Mouse (Mus musculus): ENCODE results near the gene Acacb.

The Acacb gene

DNA sequence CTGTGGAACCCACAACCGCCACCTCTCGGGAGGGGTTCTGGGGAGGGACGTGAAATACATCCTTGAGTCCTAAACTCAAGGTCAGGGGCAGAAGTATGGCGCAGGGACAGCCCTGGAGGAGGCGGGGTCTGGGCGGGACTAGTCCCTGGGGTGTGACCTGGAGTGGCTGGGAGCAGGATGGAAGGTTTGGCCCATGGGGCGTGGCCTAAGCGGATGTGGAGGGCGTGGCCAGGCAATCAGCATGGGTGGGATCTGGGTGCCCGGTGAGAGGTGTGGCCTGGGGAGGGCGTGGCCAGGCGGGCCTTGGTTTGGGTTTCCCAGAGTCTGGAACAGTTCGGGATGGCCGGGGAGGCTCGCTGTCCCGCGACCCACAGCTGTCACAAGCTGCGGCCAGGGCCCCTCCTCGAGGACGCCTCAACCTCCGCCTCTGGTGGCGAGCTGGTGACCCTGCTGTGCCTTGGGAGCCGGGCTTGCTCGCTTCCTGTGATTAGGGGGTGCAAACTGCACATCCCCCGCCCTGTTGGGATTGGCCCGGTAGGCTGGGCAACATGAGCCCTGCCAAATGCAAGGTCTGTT lies 29.3 kb downstream of the Acacb start:
- peak; percentile 83 for DNase-seq (ENCODE audit: low spot score)

DNA sequence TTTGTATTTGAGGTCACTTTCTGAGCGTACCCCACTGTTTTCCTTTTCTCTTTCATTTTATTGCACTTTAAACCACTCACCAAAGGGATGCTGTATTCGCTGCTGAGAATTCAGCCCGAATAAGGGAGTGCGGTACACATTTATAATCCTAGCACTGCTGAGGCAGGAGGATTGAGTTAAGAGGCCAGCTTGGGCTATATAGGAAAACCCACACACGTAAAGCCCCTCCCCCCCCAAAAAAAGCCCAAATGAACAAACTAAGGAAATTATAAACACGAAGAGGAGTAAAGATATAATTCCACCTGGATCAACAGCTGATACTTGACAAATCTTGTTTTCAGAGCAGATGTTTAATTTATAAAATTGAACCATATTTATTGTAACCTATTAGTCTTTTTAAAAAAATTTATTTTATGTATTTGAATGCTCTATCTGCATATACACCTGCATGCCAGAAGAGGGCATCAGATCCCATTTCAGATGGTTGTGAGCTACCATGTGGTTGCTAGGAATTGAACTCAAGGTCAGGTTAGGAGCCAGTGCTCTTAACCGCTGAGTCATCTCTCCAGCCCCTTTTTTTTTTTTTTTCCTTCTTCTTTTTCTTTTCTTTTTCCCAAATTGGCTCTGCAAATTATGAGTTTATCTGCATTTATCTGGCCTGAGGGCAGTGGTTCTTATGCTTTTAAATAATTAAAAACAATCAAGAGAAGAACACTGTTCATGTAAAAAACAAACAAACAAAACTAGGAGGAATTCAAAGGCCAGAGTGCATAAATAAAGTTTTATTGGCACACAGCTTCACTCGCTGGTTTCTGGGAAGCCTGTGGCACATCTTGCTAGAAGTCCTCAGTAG lies 30.4 kb downstream of the Acacb start:
- DNase-seq (ENCODE audit: low spot score): no peak

DNA sequence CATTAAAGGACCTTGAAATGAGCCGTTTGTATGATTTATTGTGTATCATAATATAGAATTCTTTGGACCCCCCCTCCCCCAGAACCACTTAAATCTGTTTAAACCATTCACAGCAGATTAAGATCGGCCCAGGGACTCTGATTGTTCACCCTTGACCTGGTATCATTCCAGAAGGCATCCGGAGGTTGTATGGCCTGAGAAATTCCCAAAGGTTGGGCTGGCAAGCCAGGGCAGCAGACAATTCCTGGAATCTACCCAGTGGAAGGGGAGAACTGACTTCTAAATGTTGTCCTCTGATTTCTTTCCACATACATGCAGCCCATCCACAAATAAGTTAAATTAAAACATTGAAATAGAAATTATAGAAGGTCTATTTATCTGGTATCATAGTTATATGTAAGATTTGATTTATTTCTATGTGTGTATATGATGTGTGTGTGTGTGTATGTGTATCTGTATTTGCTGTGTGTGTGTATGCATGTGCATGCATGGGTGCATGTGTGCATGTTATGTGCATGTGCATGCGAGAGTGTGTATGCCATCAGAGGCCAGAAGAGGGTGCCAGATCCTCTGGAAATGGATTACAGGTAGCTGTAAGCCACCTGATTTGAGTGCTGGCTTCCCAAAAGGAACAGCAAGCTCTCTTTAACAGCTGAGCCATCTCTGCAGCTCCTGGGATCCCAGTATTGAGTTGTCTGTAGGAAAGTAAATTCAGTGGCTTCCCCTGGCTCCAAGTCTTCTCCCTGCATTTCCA lies 31.8 kb downstream of the Acacb start:
- DNase-seq (ENCODE audit: low spot score): no peak

DNA sequence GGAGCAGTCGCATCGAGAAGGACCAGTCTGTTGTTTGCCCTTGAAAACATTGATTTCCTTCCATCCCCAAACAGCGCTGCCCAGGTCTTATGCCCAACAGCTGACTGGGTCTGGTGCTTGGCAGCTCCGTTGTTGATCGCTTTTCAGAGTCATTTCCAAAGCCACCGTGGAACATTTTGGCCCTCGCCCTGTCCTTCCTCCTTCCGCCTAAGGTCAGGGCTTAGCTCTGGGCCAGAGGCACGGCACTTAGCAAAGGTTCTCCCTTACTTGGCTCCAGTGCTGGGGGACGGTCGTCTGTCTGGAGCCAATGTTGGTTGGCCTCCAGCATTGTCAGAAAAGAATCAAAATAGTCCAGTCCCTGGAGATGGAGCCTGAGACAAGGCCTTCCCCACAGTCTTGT lies 33.2 kb downstream of the Acacb start:
- DNase-seq (ENCODE audit: low spot score): no peak

DNA sequence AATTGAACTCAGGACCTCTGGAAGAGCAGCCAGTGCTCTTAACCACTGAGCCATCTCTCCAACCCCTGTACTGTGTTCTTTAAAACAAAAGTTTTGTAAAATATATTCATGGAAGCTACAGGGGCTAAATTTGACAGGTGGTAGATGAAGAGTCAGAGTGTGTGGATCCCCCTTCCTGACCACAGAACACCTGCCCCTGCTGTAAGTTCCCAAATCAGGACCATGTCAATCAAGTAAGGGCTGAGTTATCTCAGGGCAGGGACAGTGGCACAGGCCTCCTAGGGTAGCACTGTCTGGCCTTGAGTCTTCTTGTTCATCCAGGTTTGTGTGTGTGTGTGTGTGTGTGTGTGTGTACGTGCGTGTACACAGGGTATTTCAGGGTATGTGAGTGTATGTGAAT lies 37.2 kb downstream of the Acacb start:
- no peak for DNase-seq (ENCODE audit: low spot score)

DNA sequence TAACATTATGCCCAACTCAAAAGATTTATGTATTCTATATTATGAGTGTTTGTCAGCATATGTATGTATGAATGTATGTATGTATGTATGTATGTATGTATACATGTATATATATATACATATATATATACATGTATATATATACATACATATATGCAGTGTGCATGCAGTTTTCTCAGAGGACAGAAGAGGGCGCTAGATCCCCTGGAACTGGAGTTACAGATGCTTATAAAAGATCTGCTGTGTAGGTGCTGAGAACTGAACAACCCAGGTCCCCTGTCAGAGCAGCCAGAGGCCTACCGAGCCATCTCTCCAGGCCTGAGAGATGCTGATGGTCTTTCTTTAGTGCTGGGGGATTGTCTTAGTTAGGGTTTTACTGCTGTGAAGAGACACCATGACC lies 40.8 kb downstream of the Acacb start:
- no peak for DNase-seq (ENCODE audit: low spot score)

DNA sequence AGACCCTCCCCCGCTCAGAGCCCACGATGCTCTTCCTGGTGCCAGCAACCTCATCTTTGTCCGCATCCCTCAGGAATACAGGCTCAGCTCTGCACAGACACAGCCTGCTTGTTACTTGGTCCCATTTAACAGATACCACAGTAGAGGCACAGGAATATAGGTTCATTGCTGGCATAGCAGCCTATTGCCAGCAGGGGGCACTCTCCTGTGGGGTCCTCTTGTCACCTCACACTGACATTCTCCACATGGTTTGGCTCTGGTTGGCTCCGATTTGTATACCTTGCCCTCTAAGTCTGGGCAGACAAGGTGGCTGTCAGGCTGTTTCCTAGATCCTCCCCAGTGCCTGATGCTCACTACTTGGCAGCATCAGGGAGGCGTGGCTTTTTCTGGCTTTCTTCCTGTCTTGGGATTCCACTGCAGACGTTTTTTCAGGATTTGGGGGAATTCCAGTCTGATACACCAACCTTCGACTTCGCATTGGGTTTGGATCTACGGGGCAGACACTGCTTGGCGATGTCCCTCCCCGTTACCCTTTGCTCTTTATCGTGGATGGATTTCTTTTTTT lies 42.6 kb downstream of the Acacb start:
- DNase-seq (ENCODE audit: low spot score): no peak

DNA sequence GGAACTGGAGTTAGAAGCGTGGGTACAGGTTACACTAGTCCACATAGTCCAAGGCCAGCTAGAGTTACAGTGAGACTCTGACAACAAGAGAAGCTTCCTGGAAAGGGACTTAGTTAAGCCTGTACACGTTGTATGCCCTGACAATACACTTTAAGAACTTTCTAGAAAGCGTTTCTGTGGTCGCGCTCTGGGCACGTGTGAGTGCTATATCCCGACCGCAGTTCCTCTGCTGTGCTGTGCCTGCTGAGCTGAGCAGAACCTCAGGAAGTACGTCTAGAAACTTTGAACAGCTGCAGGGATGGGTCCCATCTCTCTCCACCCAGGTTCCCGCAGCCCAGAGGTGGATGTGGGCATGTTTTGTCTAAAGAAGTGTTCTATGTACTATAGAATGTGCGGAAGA lies 47.8 kb downstream of the Acacb start:
- no peak for DNase-seq (ENCODE audit: low spot score)

DNA sequence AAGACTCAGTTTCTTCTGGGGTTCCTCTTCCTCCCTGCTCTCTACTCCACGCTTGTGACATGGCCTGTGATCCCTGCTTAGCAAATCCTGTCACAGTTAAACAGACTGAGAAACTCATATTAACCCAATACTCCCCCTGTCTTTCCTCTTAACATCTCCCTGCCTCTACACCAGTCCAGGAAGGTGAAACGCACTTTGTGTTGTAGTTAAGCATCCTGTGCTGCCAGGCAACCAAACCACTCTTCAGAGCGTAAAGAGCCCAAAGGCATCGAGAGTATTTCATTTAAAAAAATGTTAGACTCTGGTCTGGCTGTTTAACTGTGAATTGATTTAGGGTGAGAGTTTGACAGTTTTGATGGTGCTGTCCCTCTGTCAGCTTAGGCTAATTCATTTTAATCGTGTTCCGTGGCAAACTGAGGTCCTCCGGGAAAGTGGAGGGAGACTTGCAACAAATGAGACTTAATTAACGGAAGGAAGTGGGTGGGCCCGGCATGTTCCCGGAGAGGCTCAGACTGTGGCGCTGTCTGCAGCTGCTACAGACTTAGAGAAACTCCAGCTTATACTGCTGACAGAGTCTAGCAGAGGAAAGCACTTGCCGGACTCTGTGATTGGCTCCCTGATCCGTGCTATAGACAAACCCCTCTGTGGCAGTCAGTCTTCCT lies 52.9 kb downstream of the Acacb start:
- no peak for DNase-seq (ENCODE audit: low spot score)

DNA sequence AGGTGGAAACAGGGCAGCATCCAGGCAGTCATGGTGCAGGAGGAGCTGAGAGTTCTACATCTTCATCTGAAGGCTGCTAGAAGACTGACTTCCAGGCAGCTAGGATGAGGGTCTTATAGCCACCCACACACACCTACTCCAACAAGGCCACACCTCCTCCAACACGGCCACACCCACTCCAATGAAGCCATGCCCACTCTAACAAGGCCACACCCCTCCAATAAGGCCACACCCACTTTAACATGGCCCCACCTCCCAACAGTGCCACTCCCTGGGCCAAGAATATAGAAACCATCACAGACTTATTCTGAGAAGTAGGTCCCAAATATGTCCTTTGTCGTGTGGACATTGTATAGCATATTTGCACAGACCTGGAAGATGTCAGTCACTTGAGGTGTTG lies 59.8 kb downstream of the Acacb start:
- DNase-seq (ENCODE audit: low spot score): no peak

DNA sequence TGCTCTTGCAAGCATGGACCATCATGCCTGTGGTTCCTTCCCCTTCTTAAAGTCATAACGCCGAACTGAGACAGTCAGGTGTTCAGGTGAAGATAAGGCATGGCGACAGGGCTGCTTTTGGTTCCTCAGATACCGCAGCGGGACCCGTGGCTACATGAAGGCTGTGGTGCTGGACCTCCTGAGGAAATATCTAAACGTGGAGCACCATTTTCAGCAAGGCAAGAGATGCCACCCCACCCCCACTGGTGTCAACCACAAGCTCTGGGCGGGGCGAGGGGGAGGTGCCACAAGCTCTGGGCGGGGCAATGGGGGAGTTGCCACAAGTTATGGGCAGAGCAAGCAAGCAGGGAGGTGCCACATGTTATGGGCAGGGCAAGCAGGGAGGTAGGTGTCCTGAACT lies 66.8 kb downstream of the Acacb start:
- DNase-seq (ENCODE audit: low spot score): no peak

DNA sequence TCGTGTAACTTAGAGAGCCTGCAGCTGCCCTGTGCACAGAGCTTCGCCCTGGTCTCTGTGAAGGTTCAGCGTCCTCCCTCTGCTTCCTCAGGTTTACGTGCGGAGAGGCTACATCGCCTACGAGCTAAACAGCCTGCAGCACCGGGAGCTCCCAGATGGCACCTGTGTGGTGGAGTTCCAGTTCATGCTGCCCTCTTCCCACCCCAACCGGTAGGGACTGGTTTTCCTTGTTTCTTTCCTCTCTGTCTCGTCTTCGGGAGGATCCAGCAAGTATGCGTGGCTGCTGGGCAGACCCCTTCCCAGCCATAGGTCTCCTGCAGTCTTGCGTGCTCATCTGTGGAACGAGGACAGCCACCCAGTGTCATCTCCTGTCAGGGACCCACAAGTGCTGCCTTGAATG lies 72.4 kb downstream of the Acacb start:
- DNase-seq (ENCODE audit: low spot score): no peak

DNA sequence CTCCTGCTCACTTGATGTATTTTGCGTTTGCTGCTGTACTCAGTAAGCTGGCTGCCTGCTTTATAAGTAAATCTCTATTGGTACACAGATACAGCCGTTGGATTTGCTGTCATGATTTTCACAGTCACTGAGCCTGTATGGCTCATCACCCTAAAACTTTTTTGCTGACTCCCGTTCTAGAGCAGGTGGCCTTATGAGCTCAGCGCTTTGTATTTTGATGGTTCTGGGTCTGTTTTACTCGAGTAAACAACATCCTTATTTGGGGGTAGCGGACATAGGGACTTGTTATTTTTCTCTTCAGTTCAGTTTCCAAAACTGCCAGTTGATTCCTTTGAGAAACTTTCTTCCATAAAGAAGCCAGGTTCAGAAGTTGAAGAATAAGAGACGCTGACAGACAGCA lies 79.7 kb downstream of the Acacb start:
- DNase-seq (ENCODE audit: low spot score): no peak

DNA sequence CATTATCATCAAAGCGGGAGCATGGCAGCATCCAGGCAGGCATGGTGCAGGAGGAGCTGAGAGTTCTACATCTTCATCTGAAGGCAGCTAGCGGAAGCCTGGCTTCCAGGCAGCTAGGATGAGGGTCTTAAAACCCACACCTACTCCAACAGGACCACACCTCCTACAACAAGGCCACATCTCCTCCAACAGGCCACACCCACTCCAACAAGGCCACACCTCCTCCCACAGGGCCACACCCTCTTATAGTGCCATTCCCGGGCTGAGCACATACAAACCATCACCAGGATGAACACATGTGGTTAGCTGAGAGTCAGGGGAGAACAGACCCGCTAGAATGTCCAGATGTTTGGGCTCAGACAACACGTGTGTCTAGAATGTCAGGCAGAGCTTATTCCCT lies 82.6 kb downstream of the Acacb start:
- DNase-seq (ENCODE audit: low spot score): no peak

DNA sequence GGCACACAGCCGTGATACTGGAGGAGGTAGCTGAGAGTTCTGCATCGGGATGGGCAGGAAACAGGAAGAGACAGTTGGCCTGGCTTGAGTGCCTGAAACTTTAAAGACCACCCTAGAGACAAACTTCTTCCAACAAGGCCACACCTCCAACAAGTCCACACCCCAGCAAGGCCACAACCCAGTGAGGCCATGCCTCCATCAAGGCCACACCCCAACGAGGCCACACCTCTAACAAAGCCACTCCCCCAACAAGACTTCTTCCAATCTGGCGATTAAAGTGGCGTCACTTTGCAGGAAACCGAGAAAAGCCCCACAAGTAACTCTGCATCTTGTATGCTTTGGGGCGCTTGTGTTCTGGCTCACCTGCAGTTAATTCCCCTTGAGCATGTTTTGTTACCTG lies 92.6 kb downstream of the Acacb start:
- DNase-seq (ENCODE audit: low spot score): no peak

DNA sequence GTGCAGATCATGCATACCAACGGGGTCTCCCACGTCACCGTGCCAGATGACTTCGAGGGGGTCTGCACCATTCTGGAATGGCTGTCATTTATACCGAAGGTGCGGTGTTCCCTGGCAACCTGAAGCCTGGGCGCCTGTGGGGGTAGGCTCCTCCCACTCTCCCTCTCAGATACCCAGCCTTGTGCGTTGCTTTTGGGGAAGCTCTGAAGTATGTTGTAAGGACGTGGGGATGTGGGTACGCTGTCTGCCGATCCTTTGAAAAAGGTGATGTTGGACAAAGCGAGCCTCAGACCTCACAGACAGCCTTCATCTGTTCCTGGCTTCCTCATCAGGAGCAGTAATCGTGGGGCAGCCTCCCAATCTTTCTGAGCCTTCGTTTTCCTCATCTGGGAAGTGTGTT lies 93.4 kb downstream of the Acacb start:
- DNase-seq (ENCODE audit: low spot score): no peak

DNA sequence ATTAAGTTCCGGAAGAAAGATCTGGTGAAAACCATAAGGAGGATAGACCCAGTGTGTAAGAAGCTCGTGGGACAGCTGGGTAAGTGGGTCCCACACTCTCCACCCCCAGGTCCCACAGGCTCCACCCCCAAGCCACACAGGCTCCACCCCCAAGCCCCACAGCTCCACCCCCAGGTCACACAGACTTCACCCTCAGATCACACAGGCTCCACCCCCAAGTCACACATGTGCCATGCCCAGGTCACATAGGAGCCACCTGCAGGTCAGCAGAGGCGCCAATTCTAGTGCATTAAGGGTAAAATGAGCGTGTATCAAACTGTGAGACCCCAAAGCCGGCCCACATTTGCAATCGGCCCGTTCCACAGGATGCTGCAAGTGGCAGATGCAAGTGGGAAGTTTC lies 100.1 kb downstream of the Acacb start:
- DNase-seq (ENCODE audit: low spot score): no peak

DNA sequence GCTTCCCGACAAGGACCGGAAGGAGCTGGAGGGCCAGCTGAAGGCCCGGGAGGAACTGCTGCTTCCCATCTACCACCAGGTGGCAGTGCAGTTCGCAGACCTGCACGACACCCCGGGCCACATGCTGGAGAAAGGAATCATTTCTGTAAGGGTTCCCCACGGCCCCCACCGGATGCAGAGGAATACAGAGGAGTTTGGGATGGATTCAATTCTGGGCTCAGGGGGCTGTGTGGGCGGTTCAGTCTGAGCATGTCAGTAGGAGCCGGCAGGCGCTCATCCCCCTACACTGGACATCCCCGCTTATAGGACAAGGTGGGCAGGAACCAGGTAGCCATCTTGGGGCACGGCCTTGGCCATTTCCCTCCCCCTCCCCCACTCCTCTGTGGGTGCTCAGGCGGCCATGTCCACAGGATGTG lies 101.8 kb downstream of the Acacb start:
- peak; percentile 68 for DNase-seq (ENCODE audit: low spot score)

DNA sequence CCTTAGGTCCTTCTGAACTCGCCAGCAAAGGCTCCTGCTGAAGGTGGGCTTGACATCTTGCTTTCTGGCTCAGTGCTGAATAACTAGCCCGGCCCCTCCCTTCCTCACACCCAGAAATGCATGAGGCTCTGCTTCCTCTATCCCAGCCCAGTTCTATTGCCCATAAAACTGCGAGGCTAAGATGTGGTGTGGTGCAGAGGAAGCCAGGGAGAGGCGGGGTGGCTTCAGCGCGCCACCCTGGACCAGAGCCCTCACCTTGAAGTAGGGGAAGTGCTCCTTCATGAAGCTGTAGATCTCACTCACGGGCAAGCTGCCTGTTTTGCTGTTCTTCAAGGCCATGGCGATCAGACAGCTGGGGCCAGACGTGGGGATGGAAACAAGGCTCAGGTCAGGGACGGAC lies 113.2 kb downstream of the Acacb start:
- DNase-seq (ENCODE audit: low spot score): no peak

DNA sequence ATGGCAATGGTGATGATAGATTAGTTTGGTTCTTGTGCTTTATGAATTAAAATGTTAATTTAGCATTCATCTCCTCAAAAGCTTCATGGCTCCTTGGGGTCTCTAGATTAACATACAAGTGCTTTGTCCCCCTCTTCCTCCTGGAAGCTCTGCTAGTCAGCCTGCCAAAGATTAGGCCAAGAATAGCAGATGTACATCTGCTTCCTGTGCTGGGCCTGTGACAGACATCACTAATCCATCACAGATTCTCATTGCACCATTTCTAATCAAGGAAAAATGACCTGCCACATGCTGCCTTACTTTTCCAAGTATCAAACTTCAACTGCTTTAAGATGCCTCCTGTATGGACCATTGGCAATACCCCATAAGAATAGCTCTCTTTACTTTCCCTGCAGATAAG lies 115.2 kb downstream of the Acacb start:
- no peak for DNase-seq (ENCODE audit: low spot score)

DNA sequence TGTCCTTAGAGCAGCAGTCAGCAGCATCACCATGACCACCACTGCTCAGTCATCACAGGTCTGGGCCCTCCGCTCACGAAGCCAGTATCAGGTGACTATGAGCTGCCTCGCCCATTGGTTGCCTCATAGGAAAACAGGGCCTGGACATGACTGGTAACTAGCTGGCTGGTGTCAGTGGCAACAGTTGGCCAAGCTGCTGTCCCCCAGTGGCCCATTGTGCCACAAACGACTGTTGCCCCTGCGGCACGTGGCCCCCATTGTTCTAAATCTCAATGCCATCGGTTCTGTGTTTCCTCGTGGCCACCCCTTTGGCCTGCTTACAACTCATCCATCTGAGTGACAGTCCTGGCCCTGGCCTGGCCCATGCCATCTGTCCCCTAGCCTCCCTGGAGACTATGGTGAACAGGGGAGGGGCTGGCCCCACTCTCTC lies 117.7 kb downstream of the Acacb start:
- DNase-seq (ENCODE audit: low spot score): no peak

DNA sequence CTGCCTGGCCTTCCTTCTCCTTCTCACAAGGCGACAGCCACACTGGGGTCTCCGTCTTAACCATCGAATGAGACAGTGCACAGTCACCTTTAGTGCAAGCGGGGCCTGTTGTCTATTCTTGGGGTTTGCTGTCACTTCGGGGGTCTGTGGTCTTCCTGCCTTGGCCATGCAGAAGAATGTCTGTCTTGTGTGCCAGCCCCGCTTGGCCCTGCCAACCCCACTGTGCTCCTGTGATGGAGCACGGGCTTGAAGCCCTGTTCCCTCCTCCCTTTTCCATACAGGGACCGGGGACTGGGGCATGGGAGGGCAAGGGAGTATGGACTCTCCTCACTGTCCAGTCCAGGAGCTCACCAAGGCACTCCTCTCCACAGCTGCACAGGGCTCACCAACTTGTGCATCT lies 118.5 kb downstream of the Acacb start:
- no peak for DNase-seq (ENCODE audit: low spot score)
